ENCODE assay signal across 9 mouse cellular contexts in genomic region chr7:141096649-141097056, GRCm38 (mm10). TPM values are rescaled to one million over a fixed set of nuclear protein-coding genes. Genes with fewer than 3 reads are reported as not detected.
DNase-seq lines count a peak whose midpoint lies in the region; ATAC-seq and TF ChIP-seq lines count a peak whose summit lies in the region.
"Had no signal": no experiment of that assay in that cellular context is flagged by ENCODE, and none has a peak within 500 bp of the region (broad histone marks: within the 10 kb centered on the region; RNA-seq: fewer than 3 reads in every experiment).

No protein-coding gene starts in this region.

- H3K36me3 ChIP-seq in heart, adult 2 months (ENCODE audit: control insufficient read depth, insufficient read depth, low read length), result no peaks in the 10 kb centered on the region
- H3K36me3 ChIP-seq in forebrain, embryonic 16.5 days (ENCODE audit: control insufficient read depth, insufficient read depth), result no peaks in the 10 kb centered on the region
- H3K36me3 ChIP-seq: hindbrain, embryonic 15.5 days had no signal

- TF ChIP-seq EP300 in heart, adult 2 months (IDR thresholded peaks at IDR 0.05; ENCODE audit: insufficient read depth, low read depth, low read length), result peak; percentile 45; the same call in 1 of the 2 replicates

- peak; percentile 25 for DNase-seq in gastrocnemius, adult 18-20 months (ENCODE audit: low spot score)
- DNase-seq in gastrocnemius, postnatal 10 days, result no peak
- DNase-seq in heart, adult 2 months, result peak; percentile 81 to 89
- peak; percentile 80 for DNase-seq in kidney, postnatal 10 days
- peak; percentile 95 to 97 for DNase-seq in thymus, postnatal 36 days
- no peak for DNase-seq in layer of hippocampus, postnatal 25 days (ENCODE audit: extremely low spot score in 1 of 2, low spot score in 1 of 2)

- peak; percentile 79 for TF ChIP-seq POLR2A in heart, adult 2 months (IDR thresholded peaks at IDR 0.05; ENCODE audit: insufficient read depth, low read depth, low read length)

- peaks cover 10% of the 10 kb centered on the region for H3K4me1 ChIP-seq in heart, adult 2 months (ENCODE audit: control insufficient read depth, insufficient read depth, low read length)
- H3K4me1 ChIP-seq in forebrain, embryonic 16.5 days (replicated peaks; ENCODE audit: control insufficient read depth, insufficient read depth, low read length), result peaks cover 8% of the 10 kb centered on the region

- H3K9me3 ChIP-seq in forebrain, embryonic 16.5 days (ENCODE audit: control insufficient read depth, low read length), result no peaks in the 10 kb centered on the region
- H3K9me3 ChIP-seq: hindbrain, embryonic 15.5 days had no signal

- TF ChIP-seq CTCF in heart, adult 2 months (IDR thresholded peaks at IDR 0.05), result peak; percentile 54

- H3K27me3 ChIP-seq in heart, adult 2 months (ENCODE audit: control insufficient read depth, insufficient read depth, low read length), result no peaks in the 10 kb centered on the region
- H3K27me3 ChIP-seq in forebrain, embryonic 16.5 days (replicated peaks; ENCODE audit: control insufficient read depth, insufficient read depth, low read length), result peaks cover 30% of the 10 kb centered on the region

- WGBS in heart, adult 2 months, result 33% methylated on average over 6 of the region's 6 CpGs
- WGBS in forebrain, embryonic 16.5 days, result 33% methylated on average over 6 of the region's 6 CpGs

- H3K27ac ChIP-seq in heart, adult 2 months, result peak overlapping the region; percentile 69
- H3K27ac ChIP-seq in forebrain, embryonic 16.5 days (ENCODE audit: low read length), result no peak overlapping the region
- H3K27ac ChIP-seq: hindbrain, embryonic 15.5 days had no signal

- H3K9ac ChIP-seq in heart, adult 2 months (ENCODE audit: low read depth, low read length), result peak overlapping the region; percentile 70
- H3K9ac ChIP-seq in forebrain, embryonic 16.5 days (replicated peaks; ENCODE audit: low read depth, low read length), result no peak overlapping the region
- H3K9ac ChIP-seq: hindbrain, embryonic 15.5 days had no signal

- H3K4me2 ChIP-seq in forebrain, embryonic 16.5 days (ENCODE audit: low read length), result no peak overlapping the region
- H3K4me2 ChIP-seq: hindbrain, embryonic 15.5 days had no signal

- ATAC-seq in megakaryocyte, adult 5-6 weeks (ENCODE audit: poor library complexity, severe bottlenecking), result peak; percentile 62
- no peak for ATAC-seq in forebrain, embryonic 16.5 days

- no peaks in the 10 kb centered on the region for H3K79me2 ChIP-seq in heart, adult 2 months (replicated peaks; ENCODE audit: control insufficient read depth, insufficient read depth, low read length)

- H3K4me3 ChIP-seq in heart, adult 2 months, result peak overlapping the region; percentile 42
- H3K4me3 ChIP-seq in forebrain, embryonic 16.5 days (replicated peaks; ENCODE audit: low read length), result no peak overlapping the region
- H3K4me3 ChIP-seq: hindbrain, embryonic 15.5 days had no signal

- intact Hi-C loops in heart, adult 2 months (cut with DNase I), result loop anchor here (1.0 kb wide), 1 partner anchor 26 kb away; the partner anchor contains the start of gene Ptdss2

RNA-seq across cellular contexts. Expression of gene Sigirr, which starts 3.7 kb away (rescaled TPM):
- 1 to 10 TPM; 1.1 to 2.9 TPM for total RNA-seq in gastrocnemius, adult 18-20 months (2021)
- 1 to 10 TPM; 2.4 to 2.6 TPM for total RNA-seq in gastrocnemius, postnatal 10 days (2021)
- total RNA-seq in heart, adult 2 months (2021), result 1 to 10 TPM; 4.5 to 7.0 TPM
- 9.4 and 10.2 TPM in 2 replicates for polyA plus RNA-seq in heart, adult 2 months (2012; rRNA removed)
- 7.5 and 9.3 TPM in 2 replicates for total RNA-seq in megakaryocyte, adult 5-6 weeks (2015)
- 7.7 and 8.2 TPM in 2 replicates for total RNA-seq in megakaryocyte, adult 5-6 weeks (2017)
- total RNA-seq in layer of hippocampus, postnatal 25 days (2021), result 1 to 10 TPM; 1.9 to 3.2 TPM
- 2.1 TPM in 2 replicates for polyA plus RNA-seq in forebrain, embryonic 16.5 days (2015; fragmentation: Nextera tagmentation; extraction: Ambion mirVana)

RNA-seq across cellular contexts. Expression of gene Pkp3, which starts 18.6 kb away (rescaled TPM):
- total RNA-seq in gastrocnemius, adult 18-20 months (2021), result not detected
- not detected for total RNA-seq in gastrocnemius, postnatal 10 days (2021)
- total RNA-seq in heart, adult 2 months (2021), result under 1 TPM; 0.20 to 0.21 TPM
- 0.35 and 1.6 TPM in 2 replicates for polyA plus RNA-seq in heart, adult 2 months (2012; rRNA removed)
- 6.7 and 9.7 TPM in 2 replicates for total RNA-seq in megakaryocyte, adult 5-6 weeks (2015)
- 3.8 and 6.1 TPM in 2 replicates for total RNA-seq in megakaryocyte, adult 5-6 weeks (2017)
- total RNA-seq in layer of hippocampus, postnatal 25 days (2021), result not detected
- 0.17 TPM in 1 of 2 replicates, not detected in the other for polyA plus RNA-seq in forebrain, embryonic 16.5 days (2015; fragmentation: Nextera tagmentation; extraction: Ambion mirVana)

RNA-seq across cellular contexts. Expression of gene Ano9, which starts 21.0 kb away (rescaled TPM):
- total RNA-seq in gastrocnemius, adult 18-20 months (2021), result not detected
- total RNA-seq in gastrocnemius, postnatal 10 days (2021), result not detected
- under 1 TPM in 1 of 2 experiments, not detected in 1; 0.39 TPM for total RNA-seq in heart, adult 2 months (2021)
- 0.09 and 0.53 TPM in 2 replicates for polyA plus RNA-seq in heart, adult 2 months (2012; rRNA removed)
- not detected in 2 replicates for total RNA-seq in megakaryocyte, adult 5-6 weeks (2015)
- not detected in 2 replicates for total RNA-seq in megakaryocyte, adult 5-6 weeks (2017)
- not detected for total RNA-seq in layer of hippocampus, postnatal 25 days (2021)
- 0.21 and 0.22 TPM in 2 replicates for polyA plus RNA-seq in forebrain, embryonic 16.5 days (2015; fragmentation: Nextera tagmentation; extraction: Ambion mirVana)

RNA-seq across cellular contexts. Expression of gene Ptdss2, which starts 25.5 kb away (rescaled TPM):
- 10 to 100 TPM; 20.2 to 21.1 TPM for total RNA-seq in gastrocnemius, adult 18-20 months (2021)
- 10 to 100 TPM; 16.8 to 18.0 TPM for total RNA-seq in gastrocnemius, postnatal 10 days (2021)
- 10 to 100 TPM; 25.9 to 29.7 TPM for total RNA-seq in heart, adult 2 months (2021)
- 22.4 and 39.2 TPM in 2 replicates for polyA plus RNA-seq in heart, adult 2 months (2012; rRNA removed)
- 7.1 and 10.2 TPM in 2 replicates for total RNA-seq in megakaryocyte, adult 5-6 weeks (2015)
- 1.9 and 2.6 TPM in 2 replicates for total RNA-seq in megakaryocyte, adult 5-6 weeks (2017)
- 10 to 100 TPM; 58.7 to 61.1 TPM for total RNA-seq in layer of hippocampus, postnatal 25 days (2021)
- polyA plus RNA-seq in forebrain, embryonic 16.5 days (2015; fragmentation: Nextera tagmentation; extraction: Ambion mirVana), result 74.9 and 78.9 TPM in 2 replicates

RNA-seq across cellular contexts. Expression of gene B4galnt4, which starts 35.7 kb away (rescaled TPM):
- total RNA-seq in gastrocnemius, adult 18-20 months (2021), result not detected
- total RNA-seq in gastrocnemius, postnatal 10 days (2021), result under 1 TPM; 0.11 to 0.38 TPM
- total RNA-seq in heart, adult 2 months (2021), result under 1 TPM in 1 of 2 experiments, not detected in 1; 0.07 TPM
- 0.04 and 0.06 TPM in 2 replicates for polyA plus RNA-seq in heart, adult 2 months (2012; rRNA removed)
- 1.5 and 3.0 TPM in 2 replicates for total RNA-seq in megakaryocyte, adult 5-6 weeks (2015)
- 1.7 and 2.5 TPM in 2 replicates for total RNA-seq in megakaryocyte, adult 5-6 weeks (2017)
- 10 to 100 TPM; 80.7 to 96.2 TPM for total RNA-seq in layer of hippocampus, postnatal 25 days (2021)
- 45.4 and 53.0 TPM in 2 replicates for polyA plus RNA-seq in forebrain, embryonic 16.5 days (2015; fragmentation: Nextera tagmentation; extraction: Ambion mirVana)

Comparison
In these comparisons a context has a peak if more than half of its experiments do, and no peak if none do; other contexts are left out.
1. DNase-seq: peak in gastrocnemius, adult 18-20 months (single experiment), heart, adult 2 months (2 of 2), kidney, postnatal 10 days (single experiment) and thymus, postnatal 36 days (2 of 2); none in gastrocnemius, postnatal 10 days (single experiment) and layer of hippocampus, postnatal 25 days (0 of 2).